Mouse (Mus musculus) stomach, embryonic 14.5 days (tissue): Measurements from ENCODE around the gene Pim3. TPM values are rescaled to one million over a fixed set of nuclear protein-coding genes. Genes with fewer than 3 reads are reported as not detected.
A peak's percentile ranks its signal among the peaks of the same experiment; 100 is the strongest.

ENCODE experiments used
- ATAC-seq: fragments of 200-750 bp; cut with Nextera tagmentation; 2 replicates; pipeline ENCODE4 v1.8.0; 2017; ENCODE audit warnings: low read depth, moderate TSS enrichment; ENCODE audit not compliant: insufficient number of reproducible peaks, insufficient read depth, low FRiP score
- H3K27ac ChIP-seq: fragments of 300-500 bp; sonication (generic); 2 replicates; pipeline ENCODE4 v1.5.1; 2014; ENCODE audit warnings: mild to moderate bottlenecking, low read length, moderate library complexity, mixed read lengths
- H3K27me3 ChIP-seq: fragments of 300-500 bp; sonication (generic); 2 replicates; pipeline ENCODE4 v1.6.1; 2014; ENCODE audit warnings: low read length, control low read depth, mixed read lengths; ENCODE audit not compliant: control insufficient read depth, insufficient read depth
- H3K36me3 ChIP-seq: fragments of 300-500 bp; sonication (generic); 2 replicates; pipeline ENCODE4 v1.6.1; 2014; ENCODE audit warnings: mild to moderate bottlenecking, control low read depth, low read length, moderate library complexity, mixed read lengths; ENCODE audit not compliant: control insufficient read depth, insufficient read depth
- H3K4me1 ChIP-seq: fragments of 300-500 bp; sonication (generic); 2 replicates; pipeline ENCODE4 v1.6.1; 2014; ENCODE audit warnings: low read length, control low read depth, mixed read lengths; ENCODE audit not compliant: control insufficient read depth, insufficient read depth
- H3K4me2 ChIP-seq: fragments of 300-500 bp; sonication (generic); replicated peaks from 2 replicates; pipeline ENCODE4 v1.6.1; 2014; ENCODE audit warnings: low read depth, low read length, control low read depth
- H3K4me3 ChIP-seq: fragments of 300-500 bp; sonication (generic); 2 replicates; pipeline ENCODE4 v1.5.1; 2014; ENCODE audit warnings: low read depth, low read length, control low read depth
- H3K9ac ChIP-seq: fragments of 300-500 bp; sonication (generic); replicated peaks from 2 replicates; pipeline ENCODE4 v1.6.1; 2014; ENCODE audit warnings: low read depth, mild to moderate bottlenecking, control low read depth, low read length, moderate library complexity, mixed read lengths
- H3K9me3 ChIP-seq: fragments of 300-500 bp; sonication (generic); 2 replicates; pipeline ENCODE4 v1.6.1; 2016; ENCODE audit warnings: low read depth, low read length, control low read depth; ENCODE audit not compliant: control insufficient read depth
- WGBS: fragments of 180-500 bp; shearing (Covaris S2); extraction: QIAGEN DNeasy Blood & Tissue Kit; methylation state at CpG from one replicate; pipeline ENCODE4 v1.1.7; 2014; 5-methylcytosine and 5-hydroxymethylcytosine counted together
- polyA plus RNA-seq: library from polyadenylated mRNA; unstranded; fragments of >200 nt; fragmentation: Nextera tagmentation; extraction: Ambion mirVana; gene quantifications from 2 replicates; pipeline ENCODE4 v1.2.1, GENCODE M21; 2014

Gene Pim3
- polyA plus RNA-seq, 1 experiment from 2014 or later: 38.4 TPM

GRCm38 (mm10) chr15:88865888-88866695 lies 4.1 kb downstream of the Pim3 start:
- H3K9ac ChIP-seq: no peak overlapping the region
- peaks cover 33% of the 10 kb centered on the region for H3K4me1 ChIP-seq
- peaks cover 26% of the 10 kb centered on the region for H3K36me3 ChIP-seq
- no peaks in the 10 kb centered on the region for H3K27me3 ChIP-seq
- WGBS: 66% methylated on average over 4 of the region's 4 CpGs
- no peak overlapping the region for H3K4me3 ChIP-seq
- H3K27ac ChIP-seq: peak overlapping the region; percentile 21; the same call in 1 of the 2 replicates
- no peaks in the 10 kb centered on the region for H3K9me3 ChIP-seq
- ATAC-seq: no peak
- no peak overlapping the region for H3K4me2 ChIP-seq

- 42% methylated on average over 7 of the region's 7 CpGs for WGBS
- Histone ChIP-seq H3K4me2 (no peak overlapping the region), H3K9ac (no peak overlapping the region)
These were observed 5.0 kb downstream of the Pim3 start for GRCm38 (mm10) chr15:88866934-88867356.

GRCm38 (mm10) chr15:88867368-88868023 lies 5.5 kb downstream of the Pim3 start:
- no peak overlapping the region for H3K4me2 ChIP-seq
- WGBS: 17% methylated on average over 5 of the region's 5 CpGs
- no peaks in the 10 kb centered on the region for H3K27me3 ChIP-seq
- H3K4me1 ChIP-seq: peaks cover 33% of the 10 kb centered on the region
- no peak overlapping the region for H3K9ac ChIP-seq
- peak overlapping the region; percentile 44 for H3K27ac ChIP-seq
- no peaks in the 10 kb centered on the region for H3K9me3 ChIP-seq
- no peak overlapping the region for H3K4me3 ChIP-seq
- no peak for ATAC-seq
- peaks cover 26% of the 10 kb centered on the region for H3K36me3 ChIP-seq

More at GRCm38 (mm10) chr15:88866934-88867356, 5.0 kb downstream of the Pim3 start:
- H3K27me3 ChIP-seq: no peaks in the 10 kb centered on the region
- peaks cover 26% of the 10 kb centered on the region for H3K36me3 ChIP-seq
- no peaks in the 10 kb centered on the region for H3K9me3 ChIP-seq
- peaks cover 33% of the 10 kb centered on the region for H3K4me1 ChIP-seq
- H3K4me3 ChIP-seq: no peak overlapping the region
- peak overlapping the region; percentile 44; the same call in 1 of the 2 replicates for H3K27ac ChIP-seq
- no peak for ATAC-seq

- Histone ChIP-seq H3K9me3 (no peaks in the 10 kb centered on the region), H3K36me3 (peaks cover 26% of the 10 kb centered on the region), H3K27ac (peak overlapping the region; percentile 44; the same call in 1 of the 2 replicates), H3K4me2 (no peak overlapping the region), H3K4me1 (peaks cover 33% of the 10 kb centered on the region), H3K27me3 (no peaks in the 10 kb centered on the region), H3K4me3 (no peak overlapping the region), H3K9ac (no peak overlapping the region)
- WGBS: 71% methylated on average over 6 of the region's 6 CpGs
- ATAC-seq: no peak
These were observed 6.2 kb downstream of the Pim3 start for GRCm38 (mm10) chr15:88868024-88868742.

- Histone ChIP-seq H3K27ac (no peak overlapping the region), H3K9me3 (no peaks in the 10 kb centered on the region), H3K4me1 (peaks cover 19% of the 10 kb centered on the region), H3K36me3 (peaks cover 12% of the 10 kb centered on the region), H3K27me3 (no peaks in the 10 kb centered on the region), H3K4me3 (no peak overlapping the region), H3K4me2 (no peak overlapping the region), H3K9ac (no peak overlapping the region)
- 66% methylated on average over 5 of the region's 5 CpGs for WGBS
- ATAC-seq: no peak
These were observed 8.6 kb downstream of the Pim3 start for GRCm38 (mm10) chr15:88870418-88871185.

GRCm38 (mm10) chr15:88874061-88874460 lies 12.1 kb downstream of the Pim3 start:
- ATAC-seq: no peak
- Histone ChIP-seq H3K9ac (no peak overlapping the region), H3K27ac (no peak overlapping the region), H3K4me3 (no peak overlapping the region), H3K9me3 (no peaks in the 10 kb centered on the region), H3K4me1 (no peaks in the 10 kb centered on the region), H3K4me2 (no peak overlapping the region), H3K36me3 (no peaks in the 10 kb centered on the region), H3K27me3 (no peaks in the 10 kb centered on the region)
- WGBS: 86% methylated on average over 3 of the region's 3 CpGs

- Histone ChIP-seq H3K36me3 (no peaks in the 10 kb centered on the region), H3K27me3 (no peaks in the 10 kb centered on the region), H3K4me3 (no peak overlapping the region), H3K9ac (no peak overlapping the region), H3K9me3 (no peaks in the 10 kb centered on the region), H3K4me1 (no peaks in the 10 kb centered on the region), H3K27ac (no peak overlapping the region), H3K4me2 (no peak overlapping the region)
- 83% methylated on average over 6 of the region's 6 CpGs for WGBS
- ATAC-seq: no peak
These were observed 12.5 kb downstream of the Pim3 start for GRCm38 (mm10) chr15:88874477-88874876.
